Mouse (Mus musculus): ENCODE data around the gene Ncoa6. TPM values are rescaled to one million over a fixed set of nuclear protein-coding genes. Genes with fewer than 3 reads are reported as not detected.

Ncoa6 gene
- polyA plus RNA-seq, 1 experiment from 2014 or later = 17.7 TPM

DNA sequence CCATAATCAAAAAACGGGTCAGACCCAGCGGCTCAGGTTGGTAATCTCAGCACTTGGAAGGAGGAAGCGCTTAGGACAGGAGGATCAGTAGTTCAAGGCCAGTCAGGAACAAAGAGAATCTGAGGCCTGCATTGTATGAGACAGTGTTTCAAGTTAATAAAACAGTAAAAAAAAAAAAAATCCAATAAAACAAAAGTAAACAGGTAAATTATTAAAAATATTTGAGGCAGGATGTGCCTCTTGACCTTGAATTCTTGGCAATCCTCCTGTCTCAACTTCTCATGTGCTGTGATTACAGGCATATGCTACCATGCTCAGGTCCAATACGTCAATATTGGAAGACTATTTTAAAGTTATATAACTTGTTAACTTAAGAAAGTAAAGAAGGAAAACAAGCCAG is 30.8 kb downstream of the Ncoa6 start:
- no peak for DNase-seq (ENCODE audit: low spot score)

DNA sequence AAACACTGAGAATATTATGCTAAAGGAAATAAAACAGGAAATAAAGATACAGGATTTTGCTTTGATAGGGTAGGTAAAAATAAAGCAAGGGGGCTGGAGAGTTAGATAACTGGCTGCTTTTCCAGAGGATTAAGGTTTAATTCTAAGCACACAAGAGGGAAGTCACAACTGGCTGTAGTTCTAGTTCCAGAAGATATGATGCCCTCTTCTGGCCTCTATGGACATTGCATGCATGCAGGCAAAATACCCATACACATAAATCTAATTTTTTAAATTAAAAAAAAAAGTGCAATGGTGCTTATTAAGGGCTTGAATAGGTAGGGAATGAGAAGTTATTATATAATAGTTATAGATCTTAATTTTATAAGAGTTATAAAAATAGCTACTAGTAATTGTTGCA is 37.2 kb downstream of the Ncoa6 start:
- DNase-seq (ENCODE audit: low spot score) = peak; percentile 34

DNA sequence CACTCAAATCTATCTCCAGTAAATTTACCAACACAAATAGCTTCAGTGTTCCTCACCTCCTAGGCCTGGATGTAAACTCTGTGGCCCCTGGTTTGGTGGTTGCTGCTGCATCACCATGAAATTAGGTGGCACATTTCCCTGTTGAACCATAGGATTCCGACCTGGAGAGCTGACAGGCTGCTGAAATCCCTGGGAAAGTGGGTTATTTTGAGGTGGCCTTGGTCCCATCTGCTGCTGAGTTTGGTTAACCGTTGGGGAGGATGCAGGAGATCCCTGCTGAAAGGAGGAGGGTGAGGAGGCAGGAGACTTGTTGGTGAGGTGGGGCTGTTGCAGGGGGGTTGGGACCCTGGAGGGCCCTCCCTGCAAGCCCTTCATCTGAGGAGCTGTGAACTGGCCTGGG is 52.8 kb downstream of the Ncoa6 start:
- no peak for DNase-seq (ENCODE audit: low spot score)

DNA sequence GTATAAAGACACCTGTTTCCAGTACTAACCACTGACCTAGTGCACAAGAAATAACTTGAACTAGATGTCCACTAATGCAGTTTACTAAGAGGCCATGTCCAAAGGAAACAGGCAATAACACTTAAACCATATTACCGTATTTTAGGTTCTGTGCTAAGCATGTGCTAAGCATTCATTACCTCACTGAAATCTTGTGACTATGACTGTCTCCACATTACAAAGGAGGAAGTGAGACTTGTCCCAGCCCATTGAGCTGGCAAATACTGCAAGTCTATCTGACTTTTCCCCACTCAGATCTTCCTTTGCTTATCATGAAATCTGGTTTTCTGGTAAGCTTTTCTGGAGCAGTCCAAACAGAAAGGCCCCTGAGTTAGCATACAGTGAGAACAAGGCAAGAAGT is 69.1 kb downstream of the Ncoa6 start:
- no peak for DNase-seq (ENCODE audit: low spot score)

DNA sequence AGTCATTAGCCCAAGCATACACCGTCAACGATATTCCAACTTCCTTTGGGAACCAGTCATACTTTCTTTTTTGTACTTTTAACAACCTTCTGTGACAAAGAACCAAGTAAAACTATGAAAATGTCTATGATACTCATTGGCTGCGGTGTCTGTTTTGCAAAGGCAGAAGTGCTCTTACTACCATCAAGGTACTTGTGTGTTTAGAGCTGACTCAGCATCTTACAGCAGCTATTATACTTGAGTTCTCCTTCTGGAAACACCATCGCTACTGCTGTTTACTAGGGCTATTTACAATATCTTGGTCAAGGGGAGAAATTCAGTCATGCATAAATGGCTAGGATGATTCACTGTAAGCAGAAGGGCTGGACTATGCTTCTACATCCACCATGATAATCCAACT is 71.8 kb downstream of the Ncoa6 start:
- DNase-seq (ENCODE audit: low spot score) = no peak

DNA sequence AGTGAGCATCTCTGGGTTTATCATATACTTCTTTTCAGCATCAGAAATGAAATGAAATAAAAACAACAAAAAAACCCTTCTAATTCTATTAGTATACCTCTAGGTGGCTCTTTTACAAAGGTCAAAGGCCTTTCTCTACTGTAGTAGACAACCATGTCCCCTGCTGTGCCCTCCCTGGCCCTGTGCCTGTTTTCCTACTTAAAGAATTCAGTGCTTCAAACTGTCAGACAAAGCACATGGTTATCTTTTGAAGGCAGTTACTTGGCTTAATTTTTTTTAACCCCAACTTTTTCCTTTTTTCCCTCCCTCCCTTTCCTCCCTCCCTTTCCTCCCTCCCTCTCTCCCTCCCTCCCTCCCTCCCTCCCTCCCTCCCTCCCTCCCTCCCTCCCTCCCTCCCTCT is 73.4 kb downstream of the Ncoa6 start:
- DNase-seq (ENCODE audit: low spot score) = no peak

DNA sequence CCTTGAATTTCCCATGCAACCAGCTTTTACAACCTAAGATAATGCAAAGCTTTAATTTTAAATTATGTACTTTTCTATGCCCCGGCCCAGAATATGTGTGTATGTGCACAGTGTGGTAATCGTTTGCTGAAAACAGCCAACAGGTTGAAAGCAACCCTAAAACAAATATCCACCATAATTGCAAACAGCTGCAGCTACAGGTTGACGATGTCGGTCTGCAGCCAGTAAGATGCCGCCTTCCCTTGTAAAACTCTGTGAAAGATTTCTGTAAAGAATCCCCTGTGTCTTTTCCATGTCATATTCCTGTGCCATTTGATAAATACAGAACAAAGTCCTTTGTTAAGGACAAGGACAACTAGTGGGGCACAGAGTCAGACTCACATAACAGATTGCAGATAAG is 79.1 kb downstream of the Ncoa6 start:
- no peak for DNase-seq (ENCODE audit: low spot score)

DNA sequence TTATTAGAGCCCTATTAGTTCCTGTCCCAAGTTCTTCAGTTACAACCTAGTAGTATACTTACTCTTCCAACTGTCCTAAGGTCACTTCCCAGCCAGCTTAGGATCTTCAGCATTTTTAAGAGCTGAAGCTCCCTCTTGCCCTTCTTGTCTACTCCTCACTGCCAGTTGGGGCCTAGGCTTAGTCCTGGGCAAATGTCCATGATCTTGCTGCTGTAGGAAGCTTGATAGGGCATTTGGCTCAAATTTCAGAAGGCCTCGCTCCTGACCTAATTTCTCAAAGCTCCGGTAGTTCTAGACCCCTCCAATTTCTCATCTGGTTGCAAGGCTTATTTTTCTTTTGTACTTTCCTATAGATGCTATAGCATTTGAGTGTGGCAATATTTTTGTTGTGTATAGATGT is 85.1 kb downstream of the Ncoa6 start:
- no peak for DNase-seq (ENCODE audit: low spot score)

DNA sequence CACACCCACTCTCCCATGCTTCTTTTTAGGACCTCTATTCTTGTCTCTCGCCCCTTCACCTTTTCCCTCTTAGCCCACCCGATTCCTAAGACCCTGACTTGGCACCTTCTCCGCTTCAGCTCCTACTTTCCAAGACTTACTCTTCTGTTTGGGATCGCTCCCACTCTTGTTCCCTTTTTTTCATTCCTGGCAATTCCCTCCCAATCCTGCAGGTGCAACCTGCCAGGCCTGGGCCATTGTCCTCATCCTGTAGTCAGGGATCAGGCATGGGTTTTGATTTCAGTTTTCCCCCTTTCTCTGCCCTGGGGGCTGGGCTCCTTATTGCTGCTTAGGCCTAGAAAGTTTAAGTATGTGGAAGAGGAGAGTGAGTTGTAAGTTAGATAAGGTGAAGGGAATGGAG is 86.6 kb downstream of the Ncoa6 start:
- DNase-seq (ENCODE audit: low spot score) = no peak

DNA sequence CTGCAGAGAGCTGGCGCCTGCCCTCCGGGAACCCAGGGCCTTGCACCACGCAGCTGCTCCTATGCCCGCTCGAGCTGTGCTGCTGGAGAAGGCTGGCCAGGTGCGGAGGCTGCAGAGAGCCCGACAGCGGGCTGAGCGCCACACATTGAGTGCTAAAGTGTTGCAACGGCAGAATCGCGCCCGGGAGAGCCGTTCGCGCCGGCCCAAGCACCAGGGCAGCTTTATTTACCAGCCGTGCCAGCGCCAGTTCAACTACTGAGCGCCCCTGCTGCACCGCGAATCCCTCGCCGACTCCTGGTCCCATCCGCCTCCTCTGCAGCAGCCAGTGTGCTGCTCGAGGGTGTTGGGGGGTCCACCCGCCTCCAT is 87.2 kb downstream of the Ncoa6 start:
- peak; percentile 8 for DNase-seq (ENCODE audit: low spot score)

DNA sequence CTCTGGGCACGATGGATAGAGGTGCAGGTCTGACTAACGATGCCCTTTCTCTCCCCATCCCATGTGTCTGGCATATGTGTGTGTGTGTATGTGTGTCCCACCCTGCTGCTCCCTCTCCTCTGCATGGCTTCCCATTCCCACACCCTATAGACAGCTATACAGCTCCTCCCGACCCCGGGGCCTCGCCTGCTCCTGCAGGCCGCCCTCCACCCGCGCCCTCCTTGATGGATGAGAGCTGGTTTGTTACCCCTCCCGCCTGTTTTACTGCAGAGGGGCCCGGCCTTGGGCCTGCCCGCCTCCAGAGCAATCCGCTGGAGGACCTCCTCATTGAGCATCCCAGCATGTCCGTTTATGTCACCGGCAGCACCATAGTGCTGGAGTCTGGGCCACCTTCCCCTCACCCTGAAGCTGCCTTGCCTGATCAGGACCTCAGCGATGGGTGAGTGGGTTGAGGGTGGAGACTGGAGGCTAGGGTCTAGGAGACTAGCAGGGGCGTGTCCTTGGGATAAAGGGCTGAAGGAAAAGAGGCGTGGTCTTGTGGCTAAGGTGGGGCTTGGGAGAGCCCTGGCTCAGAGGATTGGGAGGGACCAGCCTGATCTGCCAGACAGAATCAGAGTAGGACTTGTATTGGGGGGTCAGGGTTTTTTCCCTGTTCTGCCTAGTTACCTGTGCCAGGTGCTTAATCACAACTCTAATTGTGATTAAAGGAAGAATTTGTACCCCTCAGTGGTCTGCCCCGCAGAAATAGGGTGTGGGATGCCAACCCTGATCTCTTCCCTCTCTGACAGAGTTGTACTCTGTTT is 87.8 kb downstream of the Ncoa6 start:
- no peak for DNase-seq (ENCODE audit: low spot score)

DNA sequence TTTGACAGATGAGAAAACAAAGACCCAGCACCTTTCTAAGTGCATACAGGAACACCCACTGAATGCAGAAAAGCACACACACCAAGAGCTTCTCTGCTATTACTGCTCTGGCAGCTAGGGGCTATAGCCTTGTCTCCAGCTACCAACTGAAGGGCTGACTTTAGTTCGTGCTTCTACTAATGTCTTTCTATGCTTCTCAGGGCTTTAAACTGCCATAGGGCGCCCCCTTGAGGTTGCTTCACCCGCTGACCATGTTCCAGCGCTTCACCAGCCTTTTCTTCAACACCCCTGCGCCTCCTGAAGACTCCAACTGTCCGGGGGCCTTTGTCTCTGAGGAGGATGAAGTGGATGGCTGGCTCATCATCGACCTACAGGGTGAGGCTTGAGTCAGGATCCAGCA is 88.6 kb downstream of the Ncoa6 start:
- peak; percentile 83 for DNase-seq (ENCODE audit: low spot score)

DNA sequence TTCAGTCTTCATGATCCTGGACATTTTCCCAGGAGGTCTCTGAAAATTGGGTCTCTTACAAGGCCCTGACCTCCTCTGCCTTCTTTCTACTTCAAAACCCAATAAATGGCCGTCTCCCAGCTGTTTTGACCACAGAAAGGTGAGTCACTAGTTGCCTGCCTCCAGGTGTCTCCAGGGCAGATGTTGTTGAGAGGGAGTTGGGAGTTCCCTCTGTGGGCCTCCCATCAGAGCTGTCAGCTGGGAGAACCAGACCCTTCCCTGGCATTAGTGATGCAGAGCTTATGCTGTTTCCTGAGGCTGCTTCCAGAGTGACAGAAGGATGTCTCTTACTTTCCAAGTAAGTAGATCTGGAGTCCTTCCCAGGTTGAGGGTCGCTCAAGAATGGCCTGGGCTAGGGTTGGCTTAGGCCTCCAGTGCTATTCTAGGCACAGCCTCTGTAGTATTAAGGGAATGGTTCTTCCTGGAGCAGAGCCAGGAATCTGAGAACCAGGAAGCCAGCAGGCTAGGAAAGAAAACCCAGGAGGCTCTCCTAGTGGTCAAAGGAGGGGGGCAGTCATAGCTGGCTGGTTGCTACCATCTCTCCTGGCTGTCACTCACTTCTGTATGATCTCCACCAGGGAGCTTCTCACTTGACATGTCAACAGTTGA is 90.8 kb downstream of the Ncoa6 start:
- no peak for DNase-seq (ENCODE audit: low spot score)

DNA sequence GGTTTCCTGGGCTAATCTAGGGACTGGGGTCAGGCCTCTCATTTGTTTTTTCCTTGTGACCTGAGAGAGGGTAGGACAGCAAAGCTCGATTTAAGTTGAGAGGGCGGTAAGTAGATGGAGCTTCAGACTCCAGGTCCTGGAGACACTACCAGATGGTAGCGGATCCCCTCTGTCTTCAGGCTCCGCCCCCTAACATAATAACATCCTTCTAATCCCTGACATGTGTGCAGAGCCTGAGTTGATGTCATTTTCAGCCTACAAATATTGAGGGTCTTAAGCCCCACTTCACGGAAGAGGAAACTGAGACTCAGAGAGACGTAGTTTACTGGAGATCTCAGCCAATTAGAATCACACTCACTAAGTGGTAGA is 91.4 kb downstream of the Ncoa6 start:
- no peak for DNase-seq (ENCODE audit: low spot score)

DNA sequence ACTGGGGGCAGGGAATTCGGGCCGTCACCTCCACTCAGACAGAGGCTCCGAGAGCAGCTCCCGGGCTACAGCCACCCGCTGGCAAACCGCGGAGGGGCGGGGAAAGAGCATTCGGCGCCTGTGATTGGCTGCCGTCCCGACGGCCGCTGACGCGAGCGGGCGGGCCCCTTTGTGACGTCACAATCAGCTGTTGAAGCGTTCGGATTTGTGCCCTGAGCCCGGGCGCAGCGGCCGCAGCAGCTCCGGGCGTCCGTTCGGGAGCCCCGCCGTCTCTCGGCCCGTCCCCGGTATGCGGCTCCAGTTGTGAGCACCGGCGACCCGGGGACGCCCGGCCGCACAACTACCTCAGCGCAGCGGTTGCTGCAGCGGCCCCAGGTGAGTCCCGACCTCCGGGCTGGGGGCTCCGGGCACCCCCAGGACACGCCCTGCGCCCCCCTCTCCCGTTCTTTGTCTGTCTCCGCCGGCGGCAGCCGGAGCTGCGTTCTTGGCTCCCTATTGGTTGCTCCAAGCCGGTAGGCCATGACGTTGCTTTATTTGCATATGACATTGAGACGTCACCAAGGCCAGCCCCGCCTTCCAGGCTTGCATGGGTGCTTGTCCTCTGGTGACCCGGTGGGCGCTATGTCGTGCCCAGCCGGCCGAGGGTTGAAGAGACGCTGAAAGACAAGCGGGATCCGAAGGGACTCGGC is 91.9 kb downstream of the Ncoa6 start:
- DNase-seq (ENCODE audit: low spot score) = peak; percentile 96

DNA sequence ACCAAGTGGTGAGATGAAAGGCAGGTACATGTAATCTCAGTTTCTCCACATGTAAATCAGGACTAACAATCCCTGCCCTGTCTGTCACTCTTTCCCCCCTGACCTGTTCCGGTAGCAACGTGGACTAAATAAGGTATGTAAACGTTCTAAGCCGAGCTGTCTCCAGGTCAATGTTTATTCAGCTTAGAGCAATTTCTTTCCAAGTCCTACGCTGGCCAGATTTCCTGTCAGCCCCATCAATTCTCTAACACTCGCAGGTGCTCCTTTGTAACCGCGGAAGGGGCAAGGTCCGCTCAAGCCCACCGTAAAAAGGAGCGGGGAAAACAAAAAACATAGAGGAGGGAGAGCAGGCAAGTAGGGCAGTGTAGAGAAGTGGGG is 92.6 kb downstream of the Ncoa6 start:
- DNase-seq (ENCODE audit: low spot score) = no peak

DNA sequence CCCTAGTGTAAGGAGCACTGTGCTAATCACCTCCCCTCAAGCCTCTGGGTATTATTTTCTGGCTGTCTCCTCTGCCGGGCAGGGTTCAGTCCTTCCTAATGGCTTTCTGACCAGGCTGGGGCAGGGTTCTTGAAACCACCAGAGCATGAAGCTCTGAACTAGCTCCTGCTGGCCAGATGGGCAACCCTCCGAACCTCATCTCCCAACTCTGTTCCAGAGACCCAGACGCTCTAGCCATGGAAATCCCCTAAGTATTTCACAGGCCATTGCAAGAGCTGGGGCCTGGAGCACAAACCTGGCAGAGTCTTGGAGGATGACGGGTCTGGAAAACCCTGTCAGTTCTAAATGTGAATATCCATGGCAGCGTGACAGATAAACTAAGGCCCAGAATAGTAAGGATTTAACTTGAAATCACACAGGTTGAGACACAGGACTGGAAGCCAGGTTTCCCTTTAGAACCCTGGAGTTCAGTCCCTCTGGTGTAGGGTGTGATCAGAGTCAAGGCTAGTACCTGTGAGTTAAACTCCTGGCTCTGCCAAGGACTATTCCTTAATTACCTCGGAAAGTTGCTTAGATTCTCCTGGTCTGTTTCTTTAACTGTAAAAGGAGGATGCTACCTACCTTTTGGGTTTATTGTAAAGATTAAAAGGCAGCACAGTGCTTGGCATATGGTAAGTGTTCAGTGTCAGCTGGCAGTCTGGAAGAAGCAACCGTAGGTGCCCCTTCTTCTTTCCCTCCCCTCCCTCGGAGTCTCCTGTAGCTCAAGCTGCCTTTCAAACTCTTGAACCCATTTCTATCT is 93.2 kb downstream of the Ncoa6 start, which contains the start of gene Trp53inp2:
Gene Trp53inp2, plus strand, starts transcription at position 799 of the 799 bp plus-strand sequence.
- no peak for DNase-seq (ENCODE audit: low spot score)

DNA sequence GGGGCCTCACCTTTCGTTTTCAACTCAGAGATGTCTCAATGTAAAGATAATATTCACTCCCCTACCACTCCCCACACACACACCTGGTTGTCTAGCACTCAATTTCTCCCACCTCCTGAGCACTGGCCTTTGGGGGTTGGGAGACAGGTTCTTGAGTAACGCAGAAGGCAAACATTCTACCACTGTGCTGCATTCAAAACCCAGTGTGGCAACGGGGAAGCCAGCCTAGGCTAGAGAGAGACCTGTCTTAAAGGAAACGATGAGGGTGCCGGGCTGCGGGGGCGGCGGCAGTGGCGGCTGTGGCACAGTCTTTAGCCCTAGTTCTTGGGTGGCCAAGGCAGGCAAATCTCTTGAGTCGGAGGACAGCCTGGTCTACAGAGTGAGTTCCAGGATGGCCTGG is 97.5 kb downstream of the Ncoa6 start:
- no peak for DNase-seq (ENCODE audit: low spot score)

DNA sequence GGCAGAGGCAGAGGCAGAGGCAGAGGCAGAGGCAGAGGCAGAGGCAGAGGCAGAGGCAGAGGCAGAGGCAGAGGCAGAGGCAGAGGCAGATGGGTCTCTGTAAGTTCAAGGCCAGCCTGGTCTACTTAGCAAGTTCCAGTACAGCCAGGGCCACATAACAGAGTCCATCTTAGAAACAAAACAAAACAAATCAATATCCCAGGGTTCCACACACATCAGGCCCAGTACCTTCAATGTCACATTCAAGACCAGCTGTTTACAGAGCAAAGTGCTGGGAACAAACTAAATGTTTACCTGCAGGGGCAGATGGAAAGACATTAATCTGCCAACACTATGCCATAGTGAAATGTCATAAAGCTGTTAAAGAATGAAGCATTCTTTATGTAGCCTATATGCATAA is 99.2 kb downstream of the Ncoa6 start:
- no peak for DNase-seq (ENCODE audit: low spot score)

DNA sequence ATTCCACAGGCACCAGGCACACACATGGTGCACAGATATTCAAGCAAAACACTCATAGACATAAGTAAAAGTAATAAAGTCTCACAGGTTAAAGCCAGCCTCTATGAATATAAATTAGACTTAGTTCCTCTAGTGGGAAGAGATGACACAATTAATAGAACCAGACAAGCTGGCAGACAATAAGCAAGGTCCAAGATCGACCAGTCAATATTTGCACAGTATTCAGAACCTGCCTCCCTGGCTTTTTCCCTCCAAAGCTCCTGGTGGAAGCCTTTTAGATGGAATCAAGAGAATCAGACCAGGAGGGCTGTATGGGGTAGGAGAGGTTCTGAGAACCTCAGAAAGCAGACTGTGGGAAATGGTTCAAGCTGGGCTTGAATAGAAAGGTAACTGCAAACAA is 99.8 kb downstream of the Ncoa6 start:
- no peak for DNase-seq (ENCODE audit: low spot score)

DNA sequence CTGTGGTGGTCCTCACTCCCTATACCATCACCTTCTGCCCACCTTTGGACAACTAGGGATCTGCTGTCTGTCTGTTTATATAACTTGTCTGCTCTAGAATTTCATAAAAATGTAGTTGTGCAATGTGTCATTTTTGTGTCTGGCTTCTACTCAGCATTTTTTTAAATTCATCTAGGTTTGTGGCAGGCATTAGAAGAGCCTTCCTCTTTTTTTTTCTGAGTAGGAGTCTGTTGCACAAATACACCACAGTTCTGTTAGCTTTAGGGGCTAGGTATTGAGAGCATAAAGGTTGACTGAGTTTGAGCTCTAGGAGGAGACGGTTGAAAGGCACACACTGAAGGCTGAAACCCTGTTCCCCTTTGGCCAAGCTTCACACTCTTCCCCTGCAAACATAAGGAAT is 100.4 kb downstream of the Ncoa6 start:
- DNase-seq (ENCODE audit: low spot score) = no peak

DNA sequence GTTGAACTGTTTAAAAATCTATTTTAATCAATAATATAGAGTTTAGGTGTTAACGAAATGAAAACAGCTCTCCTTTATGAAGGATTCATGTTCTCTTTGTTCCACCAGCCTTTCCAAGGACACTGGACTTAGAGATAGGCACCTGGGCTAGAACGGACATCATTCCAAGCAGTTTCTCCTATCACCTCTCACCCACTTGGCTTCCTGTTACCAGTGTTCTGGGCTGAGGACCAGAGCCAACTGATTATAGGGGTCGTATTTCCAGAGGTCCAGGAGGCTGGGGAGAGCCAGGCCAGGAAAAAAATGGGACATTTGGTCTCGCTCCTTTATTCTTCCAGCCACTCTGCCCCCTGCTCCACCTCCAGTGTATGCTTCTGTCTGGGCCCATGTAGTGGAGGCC is 101.2 kb downstream of the Ncoa6 start:
- DNase-seq (ENCODE audit: low spot score) = no peak
